Mouse (Mus musculus) bone marrow macrophage, adult 2 months (primary cell): Measurements from ENCODE around the gene Gtpbp1. TPM values are rescaled to one million over a fixed set of nuclear protein-coding genes. Genes with fewer than 3 reads are reported as not detected.

Source experiments
- H3K27ac ChIP-seq: 2 replicates; pipeline ENCODE4 v1.5.1; 2012; ENCODE audit warnings: low read depth, low read length; ENCODE audit not compliant: insufficient read depth
- H3K4me1 ChIP-seq: 2 replicates; pipeline ENCODE4 v1.6.1; 2012; ENCODE audit warnings: low read length; ENCODE audit not compliant: control insufficient read depth, insufficient read depth
- H3K4me3 ChIP-seq: 2 replicates; pipeline ENCODE4 v1.5.1; 2012; ENCODE audit warnings: mild to moderate bottlenecking, low read length, moderate library complexity; ENCODE audit not compliant: insufficient read depth
- CTCF ChIP-seq: IDR thresholded peaks from 2 replicates; pipeline ENCODE4 v1.5.1; 2012; ENCODE audit warnings: low read depth, mild to moderate bottlenecking, low read length, moderate library complexity
- POLR2A ChIP-seq: IDR thresholded peaks from 2 replicates; pipeline ENCODE4 v1.6.1; 2012; ENCODE audit warnings: mild to moderate bottlenecking, low read depth, low read length, borderline replicate concordance
- polyA plus RNA-seq: library from polyadenylated mRNA; stranded (reverse); fragments of >200 nt; gene quantifications from 2 replicates; pipeline ENCODE4 v1.2.4, GENCODE M21; 2012; ENCODE audit not compliant: missing spikeins, insufficient read depth, insufficient read length

Gtpbp1 gene
- polyA plus RNA-seq, result 27.1 and 32.7 TPM in 2 replicates

- Histone ChIP-seq H3K27ac (no peak within 1 kb of the TSS), H3K4me3 (peak within 1 kb of the TSS; percentile 86), H3K4me1 (peaks cover 31% of the 10 kb centered on the region)
- no peak for TF ChIP-seq CTCF
- TF ChIP-seq POLR2A, result 0 out of 2 replicates have a peak, but pooled peaks have one; percentile 60
Observed at GRCm38 (mm10) chr15:79690426-79691022, at the start of gene Gtpbp1. Gene Gtpbp1, plus strand, starts transcription at chr15:79690845.

DNA sequence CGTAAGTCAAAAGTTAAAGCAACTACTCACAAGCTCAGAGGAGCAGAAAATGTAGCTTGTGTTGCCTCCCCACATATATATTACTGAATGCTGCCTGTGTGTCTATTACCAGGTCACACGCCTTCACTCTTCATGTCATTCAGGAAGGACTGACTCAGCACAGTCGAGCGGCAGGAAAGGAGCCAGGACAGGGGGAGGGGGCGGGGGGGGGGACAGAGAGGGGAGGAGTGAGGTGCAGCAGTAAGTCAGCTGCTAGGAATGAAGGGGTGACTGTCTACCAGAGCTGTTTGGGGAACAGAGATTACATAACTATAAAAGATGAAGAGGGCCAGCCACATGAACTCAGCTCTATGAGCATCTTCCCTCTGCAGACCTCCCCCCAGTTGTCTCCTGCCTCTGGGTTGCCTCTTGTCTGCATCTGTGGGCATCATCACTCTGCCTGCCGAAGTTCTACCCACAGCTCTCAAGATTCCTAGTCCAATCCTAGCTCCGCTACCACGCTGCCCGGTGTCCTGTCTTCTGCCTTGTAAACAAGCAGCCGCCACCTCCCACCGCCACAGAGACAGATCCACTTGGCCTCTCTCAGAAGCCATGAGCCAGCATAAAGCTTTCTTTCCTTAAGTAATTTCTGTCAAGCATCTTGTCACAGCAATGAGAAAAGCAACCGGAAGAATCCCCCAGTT, 49.4 kb upstream of the Gtpbp1 start:
- no peak overlapping the region for H3K4me3 ChIP-seq
- TF ChIP-seq CTCF, result no peak

DNA sequence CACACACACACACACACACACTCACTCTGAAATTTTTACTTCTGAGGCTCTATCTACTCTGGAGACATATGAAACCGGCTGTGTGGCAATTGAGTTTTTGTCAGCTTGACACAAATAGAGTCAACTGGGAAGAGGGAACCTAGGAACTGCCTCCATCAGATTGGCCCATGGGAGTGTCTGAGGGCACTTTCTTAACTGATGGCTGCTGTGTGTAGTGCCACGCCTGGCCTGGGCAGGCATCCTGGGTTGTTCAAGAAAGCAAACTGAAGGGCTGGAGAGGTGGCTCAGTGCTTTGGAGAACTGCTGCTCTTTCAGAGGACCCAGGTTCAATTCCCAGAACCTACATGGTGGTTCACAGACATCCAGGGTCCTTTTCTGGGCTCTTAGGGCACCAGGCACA, 45.2 kb upstream of the Gtpbp1 start:
- peaks cover 6% of the 10 kb centered on the region; the same call in 1 of the 2 replicates for H3K4me1 ChIP-seq
- H3K4me3 ChIP-seq, result no peak overlapping the region

More for the DNA sequence above, 49.4 kb upstream of the Gtpbp1 start:
- H3K4me1 ChIP-seq, result peaks cover 9% of the 10 kb centered on the region; the same call in 1 of the 2 replicates
- H3K27ac ChIP-seq, result no peak overlapping the region

GRCm38 (mm10) chr15:79648130-79648529, 42.5 kb upstream of the Gtpbp1 start:
- H3K27ac ChIP-seq, result no peak overlapping the region
- no peaks in the 10 kb centered on the region for H3K4me1 ChIP-seq
- TF ChIP-seq POLR2A (no peak), CTCF (no peak)
- no peak overlapping the region for H3K4me3 ChIP-seq

More for the DNA sequence above, 45.2 kb upstream of the Gtpbp1 start:
- TF ChIP-seq POLR2A (no peak), CTCF (no peak)
- no peak overlapping the region for H3K27ac ChIP-seq

DNA sequence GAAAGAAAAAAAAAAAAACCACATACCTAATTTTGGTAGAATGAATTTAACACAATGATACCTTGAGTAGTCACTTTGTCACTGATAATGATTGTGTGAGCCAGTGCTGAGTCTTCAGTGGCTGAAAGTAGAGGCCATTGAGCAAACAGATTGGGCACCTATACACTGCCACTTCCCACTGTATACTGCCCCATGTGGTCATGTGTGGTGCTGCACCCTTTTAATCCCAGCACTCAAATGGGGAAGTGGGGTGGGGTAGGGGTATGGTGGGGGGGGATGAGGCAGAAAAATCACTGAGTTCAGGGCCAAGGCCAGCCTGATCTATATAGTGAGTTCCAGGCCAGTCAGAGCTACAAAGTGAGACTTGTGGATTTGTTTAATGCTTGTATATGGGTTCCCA, 40.1 kb upstream of the Gtpbp1 start:
- Histone ChIP-seq H3K4me3 (no peak overlapping the region), H3K4me1 (no peaks in the 10 kb centered on the region), H3K27ac (no peak overlapping the region)
- TF ChIP-seq POLR2A (no peak), CTCF (peak; percentile 47; the same call in 1 of the 2 replicates)

GRCm38 (mm10) chr15:79651481-79651880, 39.2 kb upstream of the Gtpbp1 start:
- H3K4me1 ChIP-seq, result no peaks in the 10 kb centered on the region
- H3K27ac ChIP-seq, result no peak overlapping the region
- H3K4me3 ChIP-seq, result no peak overlapping the region
- TF ChIP-seq CTCF (peak; percentile 49), POLR2A (no peak)

DNA sequence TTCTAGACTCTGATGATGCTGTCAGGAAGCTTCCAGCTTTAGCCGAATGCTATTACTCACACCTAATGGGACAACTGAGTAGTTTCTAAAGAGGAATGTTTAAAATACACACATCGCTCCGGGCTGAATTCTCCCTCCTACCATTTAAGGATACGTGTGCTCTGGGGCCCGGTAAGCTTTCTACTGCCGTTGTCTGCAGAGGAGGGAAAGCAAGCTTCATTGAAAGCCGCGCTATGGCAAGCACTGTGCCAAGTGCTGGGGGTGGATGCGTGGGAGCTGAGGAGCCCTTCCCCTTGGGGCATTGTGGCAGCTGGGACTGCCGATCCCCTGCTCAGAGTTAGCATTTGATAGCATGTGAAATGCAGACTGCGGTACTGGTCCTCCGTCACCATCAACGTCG, 34.2 kb upstream of the Gtpbp1 start:
- TF ChIP-seq CTCF (no peak), POLR2A (no peak)
- Histone ChIP-seq H3K4me1 (peaks cover 4% of the 10 kb centered on the region; the same call in 1 of the 2 replicates), H3K4me3 (no peak overlapping the region), H3K27ac (no peak overlapping the region)

- peaks cover 4% of the 10 kb centered on the region; the same call in 1 of the 2 replicates for H3K4me1 ChIP-seq
- H3K4me3 ChIP-seq, result peak overlapping the region; percentile 67
- H3K27ac ChIP-seq, result no peak overlapping the region
- TF ChIP-seq POLR2A (no peak), CTCF (peak; percentile 29; the same call in 1 of the 2 replicates)
Observed at GRCm38 (mm10) chr15:79657837-79658530, 32.7 kb upstream of the Gtpbp1 start.

- peak within 1 kb of the TSS; percentile 79 for H3K27ac ChIP-seq
- TF ChIP-seq CTCF, result no peak
- 0 out of 2 replicates have a peak, but pooled peaks have one; percentile 20 for TF ChIP-seq POLR2A
- H3K4me1 ChIP-seq, result peaks cover 4% of the 10 kb centered on the region; the same call in 1 of the 2 replicates
- peak within 1 kb of the TSS; percentile 67 for H3K4me3 ChIP-seq
Observed at GRCm38 (mm10) chr15:79658531-79659375, 31.9 kb upstream of the Gtpbp1 start, which contains the start of the genes Fam227a and Cby1. Gene Fam227a, minus strand, starts transcription at chr15:79658956. Gene Cby1, plus strand, starts transcription at chr15:79659199.
